Mouse (Mus musculus) fibroblast of lung, adult 2 months (primary cell): ENCODE measurements around the gene Eif2ak1.
"Not testable (repeated sequence)": the region's sequence is repeated elsewhere in the genome, so short reads cannot be mapped to it uniquely, and the experiment has no call there.

Source experiments
- DNase-seq: peaks from one replicate; pipeline ENCODE4 v3.0.0-alpha.2; 2011; ENCODE audit warnings: low read depth

Eif2ak1 gene

DNA sequence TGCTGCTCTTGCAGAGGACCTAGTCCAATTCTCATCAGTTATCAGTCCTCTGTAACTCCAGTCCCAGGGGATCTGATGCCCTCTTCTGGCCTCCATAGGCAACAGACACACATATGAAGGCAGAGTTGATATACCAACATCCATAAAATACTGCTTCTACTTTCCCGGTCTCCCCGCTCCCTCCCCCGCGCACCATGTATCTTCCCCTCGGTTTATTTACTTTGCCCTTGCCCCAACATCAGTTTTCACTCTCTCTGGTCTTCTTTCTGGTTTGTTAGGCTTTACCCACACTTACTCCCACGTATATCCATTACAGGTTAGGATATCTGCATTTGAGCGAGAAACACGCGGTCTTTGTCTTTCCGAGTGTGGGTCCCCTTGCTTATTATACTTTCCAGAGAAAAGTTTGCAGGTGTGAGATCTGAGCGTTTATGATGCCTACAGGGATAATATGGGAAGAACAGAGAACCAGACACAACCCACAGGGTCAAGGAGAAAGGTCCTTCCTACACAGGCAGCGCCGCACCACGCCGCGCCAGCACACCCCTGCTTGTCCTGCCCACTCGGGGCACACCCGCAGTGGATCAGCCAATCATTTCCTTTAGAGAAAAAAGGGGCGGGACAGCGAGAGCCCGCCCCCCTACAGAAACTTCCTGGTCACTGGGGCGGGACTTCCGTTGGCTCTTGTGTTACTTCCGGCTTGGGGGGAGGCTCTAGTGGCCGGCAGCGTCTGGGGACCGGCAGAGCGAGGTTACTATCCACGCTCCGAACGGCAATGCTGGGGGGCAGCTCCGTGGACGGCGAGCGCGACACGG is at the start of gene Eif2ak1:
Gene Eif2ak1, plus strand, starts transcription at position 673 of the 815 bp plus-strand sequence.
- peak; percentile 91 for DNase-seq

DNA sequence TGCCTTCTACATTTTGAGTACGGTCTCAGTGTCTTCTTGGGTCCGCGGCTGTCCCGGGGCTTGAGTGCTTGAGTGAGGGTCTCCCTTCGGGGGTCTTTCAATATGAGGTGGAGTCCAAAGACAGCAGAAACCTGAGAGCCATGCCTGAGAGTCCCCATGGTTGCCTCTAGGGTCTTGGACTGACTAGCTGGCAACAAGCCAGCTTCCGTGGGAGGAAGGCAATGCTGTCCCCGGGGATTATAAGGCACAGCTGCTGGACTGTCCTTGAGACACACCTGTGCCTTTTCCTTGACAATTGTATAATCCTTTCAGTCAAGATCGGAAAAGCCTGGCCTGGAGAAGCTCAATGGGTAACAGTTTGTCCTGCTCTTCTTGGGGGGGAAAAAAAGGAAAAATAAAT is 35.6 kb upstream of the Eif2ak1 start:
- DNase-seq, result no peak

GRCm38 (mm10) chr5:143785391-143785790 is 32.2 kb upstream of the Eif2ak1 start:
- no peak for DNase-seq

GRCm38 (mm10) chr5:143801216-143801615 is 16.4 kb upstream of the Eif2ak1 start:
- not testable (repeated sequence) for DNase-seq

GRCm38 (mm10) chr5:143804056-143804765 is 13.4 kb upstream of the Eif2ak1 start:
- DNase-seq, result no peak

DNA sequence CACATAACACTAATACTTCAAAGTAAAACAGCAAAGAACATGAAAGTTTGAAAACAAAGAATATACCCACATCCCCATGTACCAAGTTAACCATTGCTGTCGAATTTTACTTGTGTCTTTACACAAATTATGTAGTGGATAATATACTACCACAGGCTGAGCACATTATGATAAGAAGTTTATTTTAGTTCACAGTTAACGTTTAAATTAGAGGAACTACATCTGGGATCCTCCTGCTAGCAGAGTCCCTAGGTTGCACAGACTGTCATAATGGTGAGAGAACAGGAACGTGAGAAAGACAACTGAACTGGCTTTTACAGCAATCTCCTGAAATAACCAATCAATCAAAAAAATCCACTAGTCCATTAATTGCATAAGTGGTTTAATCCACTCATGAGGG is 10.3 kb upstream of the Eif2ak1 start:
- DNase-seq, result no peak

GRCm38 (mm10) chr5:143809421-143810090 is 8.0 kb upstream of the Eif2ak1 start:
- no peak for DNase-seq

DNA sequence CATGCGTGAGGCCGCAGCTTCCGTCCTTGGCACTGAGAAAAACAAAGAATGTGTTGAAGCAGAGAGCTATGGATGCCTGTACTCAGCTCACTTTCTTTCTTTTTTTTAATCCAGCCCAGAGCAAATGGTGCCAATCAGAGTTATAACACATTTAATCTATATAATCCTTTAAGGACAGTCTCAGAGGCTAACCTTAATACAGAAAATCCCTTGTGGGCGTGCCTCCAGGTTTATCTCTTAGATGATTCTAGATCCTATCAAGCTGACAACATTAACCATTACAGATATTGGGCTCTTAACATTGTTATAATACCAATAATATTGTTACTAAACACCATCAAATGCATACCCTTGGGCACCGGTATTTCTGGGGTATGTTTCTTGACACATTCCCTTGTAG is 5.9 kb upstream of the Eif2ak1 start:
- DNase-seq, result no peak

DNA sequence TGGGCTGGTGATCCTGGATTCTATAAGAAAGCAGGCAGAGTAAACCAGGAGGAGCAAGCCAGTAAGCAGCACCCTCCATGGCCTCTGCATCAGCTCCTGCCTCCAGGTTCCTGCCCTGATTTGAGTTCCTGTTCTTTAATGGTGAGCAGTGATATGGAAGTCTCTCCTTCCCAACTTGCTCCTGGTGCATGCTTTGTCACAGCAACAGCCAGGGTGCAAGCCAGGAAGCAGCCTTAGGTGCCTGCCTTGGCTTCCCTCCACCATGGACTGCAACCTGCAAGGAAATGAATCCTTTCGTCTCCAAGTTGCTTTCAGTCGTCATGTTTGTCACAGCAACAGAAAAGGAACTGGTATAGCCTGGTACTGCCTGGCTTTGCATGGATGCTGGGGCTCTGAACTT is 3.0 kb upstream of the Eif2ak1 start:
- no peak for DNase-seq

DNA sequence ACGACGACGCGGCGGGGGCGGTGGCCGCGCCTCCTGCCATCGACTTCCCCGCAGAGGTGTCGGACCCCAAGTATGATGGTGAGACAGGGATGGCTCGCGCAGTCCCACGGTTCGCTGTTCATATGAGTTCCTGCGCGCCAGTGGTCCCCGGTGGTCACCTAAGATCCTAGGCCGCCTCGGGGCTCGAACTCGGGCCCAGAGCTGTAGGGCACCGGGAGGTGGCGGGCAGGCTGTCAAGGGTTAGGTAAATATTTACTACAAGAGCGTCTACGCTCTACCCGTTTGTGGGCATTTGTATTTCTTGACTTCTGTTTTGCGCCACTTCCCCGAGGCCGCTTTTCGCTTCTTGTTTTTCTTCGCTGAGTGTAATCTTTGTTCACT is 333 bp downstream of the Eif2ak1 start:
- DNase-seq, result peak; percentile 0

DNA sequence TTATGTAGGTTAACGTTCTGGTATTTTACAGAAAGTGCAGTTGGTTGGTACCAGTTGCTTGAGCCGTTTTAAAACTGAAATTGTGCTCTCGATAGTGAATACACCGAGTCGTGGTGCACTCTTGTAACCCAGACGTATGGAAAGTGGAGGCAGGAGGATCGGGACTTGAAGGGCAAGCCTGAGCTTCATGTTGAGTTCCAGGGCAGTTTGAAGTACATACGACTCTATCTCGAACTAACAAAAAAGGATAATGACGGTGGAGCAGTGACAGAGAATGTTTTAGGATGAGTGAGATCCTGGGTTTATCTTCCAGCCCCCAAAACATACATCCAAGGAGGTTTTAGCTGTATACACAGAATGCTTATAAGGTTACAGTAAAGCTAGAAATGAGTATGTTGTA is 873 bp downstream of the Eif2ak1 start:
- DNase-seq, result peak; percentile 1

DNA sequence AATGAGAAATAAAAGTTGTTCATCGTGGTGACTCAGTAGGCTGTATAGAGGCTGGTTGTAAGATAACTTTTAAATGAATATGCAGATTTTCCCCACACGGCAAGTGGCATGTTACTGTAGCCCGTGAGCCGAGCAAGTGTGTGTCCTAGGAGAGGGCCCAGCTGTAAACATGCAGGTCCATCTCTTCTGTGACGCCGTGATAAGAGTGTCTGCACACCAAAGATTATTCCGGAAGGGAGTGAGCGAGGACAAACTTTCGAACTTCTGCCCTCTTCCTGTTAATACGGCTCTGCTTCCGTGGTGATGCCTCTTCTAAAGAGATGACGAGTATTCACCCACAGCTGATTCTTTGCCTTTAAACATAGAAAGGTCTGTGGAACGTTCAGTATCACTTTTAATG is 1.4 kb downstream of the Eif2ak1 start:
- DNase-seq, result no peak

- no peak for DNase-seq
These were observed 2.5 kb downstream of the Eif2ak1 start for GRCm38 (mm10) chr5:143819906-143820660.

DNA sequence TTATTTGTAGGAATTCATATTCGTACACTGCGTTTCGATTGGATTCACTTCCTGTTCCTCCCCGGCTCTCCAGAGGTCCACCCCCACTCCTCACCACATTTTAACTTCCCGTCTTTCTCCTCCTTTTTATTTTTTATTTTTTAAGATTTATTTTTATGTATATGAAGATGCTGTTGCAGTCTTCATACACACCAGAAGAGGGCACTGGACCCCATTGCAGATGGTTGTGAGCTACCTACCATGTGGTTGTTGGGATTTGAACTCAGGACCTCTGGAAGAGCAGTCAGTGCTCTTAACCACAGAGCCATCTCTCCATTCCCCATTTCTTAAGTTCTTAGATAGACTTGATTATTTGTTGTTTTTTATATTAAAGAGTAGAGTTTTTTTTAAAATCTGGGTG is 3.2 kb downstream of the Eif2ak1 start:
- DNase-seq, result no peak

DNA sequence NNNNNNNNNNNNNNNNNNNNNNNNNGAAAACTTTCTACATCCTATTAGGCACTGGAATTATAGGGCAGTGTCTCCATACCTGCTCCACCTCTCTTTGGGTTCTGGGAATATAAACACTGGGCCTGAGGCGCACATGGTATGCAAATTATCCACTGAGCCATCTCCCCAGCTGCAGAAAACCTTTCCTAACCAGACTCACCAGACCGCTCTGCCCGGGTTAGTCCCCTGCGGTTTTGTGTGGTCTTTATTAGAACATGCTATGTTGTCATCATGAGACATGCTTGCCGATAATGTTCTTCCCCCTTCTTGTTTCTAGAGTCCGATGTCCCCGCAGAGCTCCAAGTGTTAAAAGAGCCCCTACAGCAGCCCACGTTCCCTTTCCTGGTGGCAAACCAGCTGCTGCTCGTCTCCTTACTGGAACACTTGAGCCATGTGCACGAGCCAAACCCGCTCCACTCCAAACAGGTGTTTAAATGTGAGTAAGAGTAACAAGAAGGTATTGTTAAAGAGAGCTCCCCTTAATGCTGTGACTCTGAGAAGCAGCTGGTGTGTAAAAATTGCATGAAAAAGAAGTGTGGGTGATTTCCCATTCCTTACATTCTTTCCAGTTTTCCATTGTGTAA is 54.1 kb downstream of the Eif2ak1 start:
- no peak for DNase-seq

- no peak for DNase-seq
These were observed 57.0 kb downstream of the Eif2ak1 start for GRCm38 (mm10) chr5:143874571-143874970.

GRCm38 (mm10) chr5:143885274-143885673 is 67.7 kb downstream of the Eif2ak1 start:
- no peak for DNase-seq

DNA sequence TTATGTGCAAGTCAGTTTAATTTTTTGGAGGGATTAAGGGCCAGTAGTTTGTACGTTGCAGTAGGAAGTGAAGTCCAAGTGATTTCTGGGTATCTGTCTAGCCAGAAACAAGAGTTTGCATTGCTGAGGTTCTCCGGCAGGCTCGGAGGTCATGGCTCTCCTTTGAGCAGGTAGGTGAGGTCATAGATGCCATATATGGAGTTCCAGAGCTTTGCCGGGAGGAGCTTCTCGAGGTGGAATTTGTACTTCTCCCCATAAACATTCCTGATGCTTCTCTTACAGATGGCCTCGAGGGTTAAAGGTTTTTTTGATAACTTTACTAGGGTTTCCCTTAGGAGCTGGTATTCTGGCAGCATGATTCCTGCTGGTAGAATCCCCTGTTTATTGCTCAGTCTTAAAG is 73.2 kb downstream of the Eif2ak1 start:
- no peak for DNase-seq

GRCm38 (mm10) chr5:143892255-143892886 is 74.8 kb downstream of the Eif2ak1 start:
- no peak for DNase-seq

DNA sequence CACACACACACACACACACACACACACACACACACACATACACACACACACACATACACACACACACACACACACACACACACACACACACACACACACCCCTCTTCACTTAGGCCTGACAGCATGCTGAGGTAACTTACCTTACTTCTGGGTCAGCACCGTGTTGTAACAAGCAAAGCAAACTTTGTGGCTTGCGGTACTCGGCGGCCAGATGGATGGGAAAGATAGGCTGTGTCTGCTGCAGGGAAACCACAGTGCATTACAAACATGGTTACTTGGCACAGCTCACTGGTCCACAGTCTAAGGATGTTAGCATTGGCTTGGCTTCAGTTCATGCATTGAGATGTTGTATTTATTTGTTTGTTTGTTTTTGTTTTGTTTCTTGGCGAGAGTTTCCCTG is 75.8 kb downstream of the Eif2ak1 start:
- DNase-seq, result no peak

DNA sequence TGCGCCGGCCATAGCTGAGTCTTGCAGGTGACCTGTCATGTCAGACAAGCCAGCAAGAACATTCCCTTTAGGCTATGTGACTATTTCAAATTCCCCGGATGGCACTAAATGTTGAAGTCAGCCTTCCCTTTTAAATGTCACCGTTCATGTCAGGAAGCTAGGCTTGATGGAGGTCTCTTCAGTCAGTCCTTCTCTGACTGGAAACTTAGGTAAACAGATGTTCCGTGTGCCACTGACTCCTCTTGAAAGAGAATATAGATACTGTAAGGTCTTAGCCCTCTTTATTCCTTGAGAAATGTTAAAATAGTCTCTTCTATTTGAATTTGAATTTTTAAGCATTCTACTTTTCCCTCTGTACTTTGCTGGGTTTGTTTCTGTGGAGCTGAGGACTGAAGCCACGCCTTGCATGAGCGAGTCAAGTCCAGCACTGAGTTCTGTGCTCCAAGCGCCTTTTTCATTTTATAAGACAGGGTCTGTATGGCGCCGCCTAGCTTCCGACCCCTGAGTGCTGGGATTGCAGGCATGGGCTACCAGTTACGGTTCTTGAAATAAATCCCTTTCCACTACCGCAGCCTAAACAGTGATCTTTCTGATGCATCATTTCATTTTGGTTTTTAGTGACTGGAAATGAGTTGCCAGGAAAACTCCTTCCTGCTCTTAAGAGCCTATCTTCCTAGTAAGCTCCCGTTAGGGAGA is 80.2 kb downstream of the Eif2ak1 start, which contains the start of gene Ankrd61:
Gene Ankrd61, minus strand, starts transcription at position 51 of the 696 bp plus-strand sequence.
- DNase-seq, result no peak
